In genomic region chr10:123147180-123147579, GRCm38 (mm10) we compare ENCODE assay signal across 9 mouse cellular contexts. TPM values are rescaled to one million over a fixed set of nuclear protein-coding genes. Genes with fewer than 3 reads are reported as not detected.
DNase-seq lines count a peak whose midpoint lies in the region; ATAC-seq and TF ChIP-seq lines count a peak whose summit lies in the region.
"Had no signal": no experiment of that assay in that cellular context is flagged by ENCODE, and none has a peak within 500 bp of the region (broad histone marks: within the 10 kb centered on the region; RNA-seq: fewer than 3 reads in every experiment).

No protein-coding gene starts in this region.

- H3K36me3 ChIP-seq in C2C12 (ENCODE audit: control insufficient read depth, insufficient read depth), result peaks cover 42% of the 10 kb centered on the region
- H3K36me3 ChIP-seq in hindbrain, embryonic 16.5 days (ENCODE audit: control insufficient read depth, insufficient read depth, low read length), result peaks cover 2% of the 10 kb centered on the region; the same call in 1 of the 2 replicates

- no peak overlapping the region for H3K4me3 ChIP-seq in C2C12 (ENCODE audit: insufficient read depth, poor library complexity, severe bottlenecking)
- H3K4me3 ChIP-seq in hindbrain, embryonic 16.5 days (ENCODE audit: low read length), result no peak overlapping the region
- H3K4me3 ChIP-seq: liver, embryonic 13.5 days had no signal

- no peaks in the 10 kb centered on the region for H3K9me3 ChIP-seq in hindbrain, embryonic 16.5 days (ENCODE audit: control insufficient read depth, low read length)
- H3K9me3 ChIP-seq: liver, embryonic 13.5 days had no signal

- no peak overlapping the region for H3K4me2 ChIP-seq in hindbrain, embryonic 16.5 days (ENCODE audit: low read length)
- H3K4me2 ChIP-seq: liver, embryonic 13.5 days had no signal

- no peaks in the 10 kb centered on the region for H3K79me3 ChIP-seq in C2C12 (ENCODE audit: low read depth)

- no peak overlapping the region for H3K27ac ChIP-seq in hindbrain, embryonic 16.5 days (ENCODE audit: low read depth, low read length)
- H3K27ac ChIP-seq: liver, embryonic 13.5 days had no signal

- peak; percentile 47; the same call in 1 of the 2 replicates for ATAC-seq in frontal cortex, adult (ENCODE audit: low TSS enrichment)
- 0 out of 2 replicates have a peak, but pooled peaks have one; percentile 32 for ATAC-seq in erythroblast, adult 5-6 weeks (replicated peaks; ENCODE audit: low FRiP score, poor library complexity, severe bottlenecking)
- ATAC-seq in hindbrain, embryonic 16.5 days, result peak; percentile 56

- H3K79me2 ChIP-seq in C2C12 (ENCODE audit: control insufficient read depth, insufficient read depth), result no peaks in the 10 kb centered on the region

- no peak overlapping the region for H3K9ac ChIP-seq in hindbrain, embryonic 16.5 days (ENCODE audit: low read depth, low read length)
- H3K9ac ChIP-seq: liver, embryonic 13.5 days had no signal

- peaks cover 3% of the 10 kb centered on the region; the same call in 1 of the 2 replicates for H3K4me1 ChIP-seq in hindbrain, embryonic 16.5 days (ENCODE audit: control insufficient read depth, insufficient read depth, low read depth, low read length)
- H3K4me1 ChIP-seq: liver, embryonic 13.5 days had no signal

- TF ChIP-seq CTCF in C2C12 (IDR thresholded peaks at IDR 0.05; ENCODE audit: control insufficient read depth, insufficient read depth, insufficient read length), result no peak

- no peak overlapping the region for H3ac ChIP-seq in C2C12 (ENCODE audit: control insufficient read depth, insufficient read length, low read depth)

- no peak for DNase-seq in frontal cortex, postnatal 36 days (ENCODE audit: low spot score in 2 of 2)
- no peak for DNase-seq in urinary bladder, adult 2 months (ENCODE audit: low spot score)
- no peak for DNase-seq in urinary bladder, postnatal 10 days (ENCODE audit: low spot score)
- DNase-seq in kidney, postnatal 25 days, result no peak
- DNase-seq: liver, embryonic 13.5 days had no signal

- WGBS in hindbrain, embryonic 16.5 days, result 50% methylated on average over 6 of the region's 6 CpGs

- H3K27me3 ChIP-seq in C2C12 (ENCODE audit: control insufficient read depth, insufficient read depth, insufficient read length), result no peaks in the 10 kb centered on the region
- H3K27me3 ChIP-seq in hindbrain, embryonic 16.5 days (replicated peaks; ENCODE audit: control insufficient read depth, insufficient read depth, low read length), result no peaks in the 10 kb centered on the region
- H3K27me3 ChIP-seq: liver, embryonic 13.5 days had no signal

TF ChIP-seq in C2C12, 6 proteins besides CTCF, POLR2A, EP300 and RAD21:
- TF ChIP-seq MYOG (IDR thresholded peaks at IDR 0.05; ENCODE audit: control insufficient read depth, extremely low read depth, insufficient read length) (no peak), MYOD1 (IDR thresholded peaks at IDR 0.05; ENCODE audit: control insufficient read depth, insufficient read length, low read depth) (peak; percentile 41)

RNA-seq across cellular contexts. Expression of gene Usp15, which starts 49.6 kb away (rescaled TPM):
- 20.1 TPM for polyA plus RNA-seq in C2C12 (2012; fragmentation: generic; extraction: Trizol)
- 421 and 430 TPM in 2 replicates for total RNA-seq in erythroblast, adult 5-6 weeks (2015; ENCODE audit: low replicate concordance)
- 1,103 and 1,309 TPM in 2 replicates for total RNA-seq in erythroblast, adult 5-6 weeks (2017; ENCODE audit: low replicate concordance)
- 64.8 and 67.1 TPM in 2 replicates for polyA plus RNA-seq in hindbrain, embryonic 16.5 days (2015; fragmentation: Nextera tagmentation; extraction: Ambion mirVana)
- polyA plus RNA-seq in urinary bladder, adult 2 months (2012; rRNA removed), result 46.0 and 48.8 TPM in 2 replicates
